Mouse (Mus musculus): ENCODE results near the gene Pnpla1.

Pnpla1 gene

GRCm38 (mm10) chr17:28926866-28927635, 68.8 kb downstream of the Pnpla1 start:
- H3K36me3 ChIP-seq (ENCODE audit: insufficient read depth, low read length): no peaks in the 10 kb centered on the region
- H3K9me3 ChIP-seq (ENCODE audit: low read length): no peaks in the 10 kb centered on the region
- peak overlapping the region; percentile 33; the same call in 1 of the 2 replicates for H3K4me3 ChIP-seq (replicated peaks; ENCODE audit: low read length)
- TF ChIP-seq POU5F1 (IDR thresholded peaks at IDR 0.05; ENCODE audit: borderline replicate concordance, low read length) (no peak), NANOG (IDR thresholded peaks at IDR 0.05; ENCODE audit: borderline replicate concordance, low read length) (0 out of 2 replicates have a peak, but pooled peaks have one; percentile 1), CTCF (conservative IDR thresholded peaks at IDR 0.05; ENCODE audit: low read length) (peak; percentile 97)
- peaks cover 85% of the 10 kb centered on the region for H3K4me1 ChIP-seq (replicated peaks; ENCODE audit: low read depth, low read length)
- H3K27me3 ChIP-seq (ENCODE audit: insufficient read depth, low read length): no peaks in the 10 kb centered on the region

GRCm38 (mm10) chr17:28928004-28928403, 69.8 kb downstream of the Pnpla1 start:
- TF ChIP-seq NANOG (IDR thresholded peaks at IDR 0.05; ENCODE audit: borderline replicate concordance, low read length) (no peak), CTCF (conservative IDR thresholded peaks at IDR 0.05; ENCODE audit: low read length) (no peak), POU5F1 (IDR thresholded peaks at IDR 0.05; ENCODE audit: borderline replicate concordance, low read length) (no peak)

GRCm38 (mm10) chr17:28929369-28929768, 71.2 kb downstream of the Pnpla1 start:
- H3K36me3 ChIP-seq (ENCODE audit: insufficient read depth, low read length): no peaks in the 10 kb centered on the region
- H3K9me3 ChIP-seq (ENCODE audit: low read length): peaks cover 3% of the 10 kb centered on the region; the same call in 1 of the 2 replicates
- TF ChIP-seq NANOG (IDR thresholded peaks at IDR 0.05; ENCODE audit: borderline replicate concordance, low read length) (no peak), CTCF (conservative IDR thresholded peaks at IDR 0.05; ENCODE audit: low read length) (no peak), POU5F1 (IDR thresholded peaks at IDR 0.05; ENCODE audit: borderline replicate concordance, low read length) (no peak)
- H3K4me3 ChIP-seq (replicated peaks; ENCODE audit: low read length): no peak overlapping the region
- peaks cover 76% of the 10 kb centered on the region for H3K4me1 ChIP-seq (replicated peaks; ENCODE audit: low read depth, low read length)
- no peaks in the 10 kb centered on the region for H3K27me3 ChIP-seq (ENCODE audit: insufficient read depth, low read length)

More at GRCm38 (mm10) chr17:28928004-28928403, 69.8 kb downstream of the Pnpla1 start:
- Histone ChIP-seq H3K9me3 (ENCODE audit: low read length) (no peaks in the 10 kb centered on the region), H3K4me1 (replicated peaks; ENCODE audit: low read depth, low read length) (peaks cover 83% of the 10 kb centered on the region), H3K36me3 (ENCODE audit: insufficient read depth, low read length) (no peaks in the 10 kb centered on the region), H3K27me3 (ENCODE audit: insufficient read depth, low read length) (no peaks in the 10 kb centered on the region), H3K4me3 (replicated peaks; ENCODE audit: low read length) (0 out of 2 replicates have a peak overlapping the region, but pooled peaks have one; percentile 21)

- peaks cover 12% of the 10 kb centered on the region for H3K9me3 ChIP-seq (ENCODE audit: low read length)
- H3K36me3 ChIP-seq (ENCODE audit: insufficient read depth, low read length): no peaks in the 10 kb centered on the region
- peak overlapping the region; percentile 61 for H3K4me3 ChIP-seq (replicated peaks; ENCODE audit: low read length)
- TF ChIP-seq POU5F1 (IDR thresholded peaks at IDR 0.05; ENCODE audit: borderline replicate concordance, low read length) (no peak), CTCF (conservative IDR thresholded peaks at IDR 0.05; ENCODE audit: low read length) (peak; percentile 29)
- peaks cover 65% of the 10 kb centered on the region for H3K4me1 ChIP-seq (replicated peaks; ENCODE audit: low read depth, low read length)
- no peaks in the 10 kb centered on the region for H3K27me3 ChIP-seq (ENCODE audit: insufficient read depth, low read length)
Measured at GRCm38 (mm10) chr17:28930392-28931074, 72.3 kb downstream of the Pnpla1 start.

- H3K36me3 ChIP-seq (ENCODE audit: insufficient read depth, low read length): no peaks in the 10 kb centered on the region
- H3K9me3 ChIP-seq (ENCODE audit: low read length): peaks cover 23% of the 10 kb centered on the region
- H3K4me3 ChIP-seq (replicated peaks; ENCODE audit: low read length): peak overlapping the region; percentile 43; the same call in 1 of the 2 replicates
- peaks cover 55% of the 10 kb centered on the region for H3K4me1 ChIP-seq (replicated peaks; ENCODE audit: low read depth, low read length)
- no peaks in the 10 kb centered on the region for H3K27me3 ChIP-seq (ENCODE audit: insufficient read depth, low read length)
- TF ChIP-seq CTCF (conservative IDR thresholded peaks at IDR 0.05; ENCODE audit: low read length): no peak
- no peak for TF ChIP-seq POU5F1 (IDR thresholded peaks at IDR 0.05; ENCODE audit: borderline replicate concordance, low read length)
- TF ChIP-seq NANOG (IDR thresholded peaks at IDR 0.05; ENCODE audit: borderline replicate concordance, low read length): no peak
Measured at GRCm38 (mm10) chr17:28931436-28932211, 73.4 kb downstream of the Pnpla1 start.

GRCm38 (mm10) chr17:28932274-28932673, 74.1 kb downstream of the Pnpla1 start:
- peaks cover 48% of the 10 kb centered on the region for H3K4me1 ChIP-seq (replicated peaks; ENCODE audit: low read depth, low read length)
- H3K9me3 ChIP-seq (ENCODE audit: low read length): peaks cover 29% of the 10 kb centered on the region
- TF ChIP-seq POU5F1 (IDR thresholded peaks at IDR 0.05; ENCODE audit: borderline replicate concordance, low read length) (no peak), NANOG (IDR thresholded peaks at IDR 0.05; ENCODE audit: borderline replicate concordance, low read length) (no peak), CTCF (conservative IDR thresholded peaks at IDR 0.05; ENCODE audit: low read length) (no peak)
- no peaks in the 10 kb centered on the region for H3K27me3 ChIP-seq (ENCODE audit: insufficient read depth, low read length)
- no peaks in the 10 kb centered on the region for H3K36me3 ChIP-seq (ENCODE audit: insufficient read depth, low read length)
- H3K4me3 ChIP-seq (replicated peaks; ENCODE audit: low read length): no peak overlapping the region

GRCm38 (mm10) chr17:28934120-28934916, 76.1 kb downstream of the Pnpla1 start:
- no peak overlapping the region for H3K4me3 ChIP-seq (replicated peaks; ENCODE audit: low read length)
- H3K9me3 ChIP-seq (ENCODE audit: low read length): peaks cover 42% of the 10 kb centered on the region
- H3K36me3 ChIP-seq (ENCODE audit: insufficient read depth, low read length): no peaks in the 10 kb centered on the region
- no peaks in the 10 kb centered on the region for H3K27me3 ChIP-seq (ENCODE audit: insufficient read depth, low read length)
- peaks cover 32% of the 10 kb centered on the region for H3K4me1 ChIP-seq (replicated peaks; ENCODE audit: low read depth, low read length)
- no peak for TF ChIP-seq POU5F1 (IDR thresholded peaks at IDR 0.05; ENCODE audit: borderline replicate concordance, low read length)
- no peak for TF ChIP-seq CTCF (conservative IDR thresholded peaks at IDR 0.05; ENCODE audit: low read length)
- no peak for TF ChIP-seq NANOG (IDR thresholded peaks at IDR 0.05; ENCODE audit: borderline replicate concordance, low read length)

All from E14TG2a.4 (cell line).